Mouse (Mus musculus) kidney, embryonic 15.5 days (tissue): ENCODE results near the gene Tspan31. TPM values are rescaled to one million over a fixed set of nuclear protein-coding genes. Genes with fewer than 3 reads are reported as not detected.
A peak's percentile ranks its signal among the peaks of the same experiment; 100 is the strongest.
"Not testable (repeated sequence)": the region's sequence is repeated elsewhere in the genome, so short reads cannot be mapped to it uniquely, and the experiment has no call there.

ENCODE experiments used
- ATAC-seq: fragments of 200-750 bp; cut with Nextera tagmentation; replicated peaks from 2 replicates; pipeline ENCODE4 v1.8.0; 2017; ENCODE audit warnings: moderate TSS enrichment; ENCODE audit not compliant: low FRiP score
- H3K27ac ChIP-seq: fragments of 300-500 bp; sonication (generic); 2 replicates; pipeline ENCODE4 v1.5.1; 2015; ENCODE audit warnings: mild to moderate bottlenecking, inconsistent platforms
- H3K27me3 ChIP-seq: fragments of 300-500 bp; sonication (generic); 2 replicates; pipeline ENCODE4 v1.6.1; 2015; ENCODE audit warnings: inconsistent platforms
- H3K36me3 ChIP-seq: fragments of 300-500 bp; sonication (generic); 2 replicates; pipeline ENCODE4 v1.6.1; 2015; ENCODE audit warnings: inconsistent platforms
- H3K4me1 ChIP-seq: fragments of 300-500 bp; sonication (generic); 2 replicates; pipeline ENCODE4 v1.6.1; 2015; ENCODE audit warnings: inconsistent platforms
- H3K4me2 ChIP-seq: fragments of 300-500 bp; sonication (generic); 2 replicates; pipeline ENCODE4 v1.6.1; 2015; ENCODE audit warnings: moderate library complexity, mild to moderate bottlenecking, inconsistent platforms
- H3K4me3 ChIP-seq: fragments of 300-500 bp; sonication (generic); replicated peaks from 2 replicates; pipeline ENCODE4 v1.5.1; 2015; ENCODE audit warnings: mild to moderate bottlenecking, inconsistent platforms
- H3K9ac ChIP-seq: fragments of 300-500 bp; sonication (generic); 2 replicates; pipeline ENCODE4 v1.6.1; 2015; ENCODE audit warnings: mild to moderate bottlenecking, inconsistent platforms
- H3K9me3 ChIP-seq: fragments of 300-500 bp; sonication (generic); replicated peaks from 2 replicates; pipeline ENCODE4 v1.6.1; 2016; ENCODE audit warnings: inconsistent platforms
- WGBS: fragments of 180-500 bp; shearing (Covaris S2); methylation state at CpG from one replicate; pipeline ENCODE4 v1.1.7; 2015; ENCODE audit warnings: mixed read lengths; 5-methylcytosine and 5-hydroxymethylcytosine counted together
- polyA plus RNA-seq: library from polyadenylated mRNA; unstranded; fragments of >200 nt; fragmentation: Nextera tagmentation; extraction: Ambion mirVana; gene quantifications from 2 replicates; pipeline ENCODE4 v1.2.1, GENCODE M21; 2015

Gene Tspan31
- polyA plus RNA-seq, 1 experiment from 2014 or later: 189 TPM

GRCm38 (mm10) chr10:127071203-127071602 lies 1.1 kb upstream of the Tspan31 start:
- Histone ChIP-seq H3K27me3 (peaks cover 13% of the 10 kb centered on the region), H3K27ac (no peak overlapping the region), H3K4me2 (peak overlapping the region; percentile 89), H3K9ac (peak overlapping the region; percentile 66; the same call in 1 of the 2 replicates), H3K36me3 (peaks cover 27% of the 10 kb centered on the region), H3K9me3 (no peaks in the 10 kb centered on the region), H3K4me1 (peaks cover 25% of the 10 kb centered on the region), H3K4me3 (peak overlapping the region; percentile 58)
- no peak for ATAC-seq
- 76% methylated on average over 9 of the region's 9 CpGs for WGBS

GRCm38 (mm10) chr10:127069281-127070189 lies 529 bp downstream of the Tspan31 start:
- H3K9me3 ChIP-seq: no peaks in the 10 kb centered on the region
- peaks cover 44% of the 10 kb centered on the region for H3K36me3 ChIP-seq
- H3K9ac ChIP-seq: peak overlapping the region; percentile 63
- H3K27me3 ChIP-seq: no peaks in the 10 kb centered on the region; the same call in 1 of the 2 replicates
- WGBS: 5% methylated on average over 30 of the region's 30 CpGs
- H3K4me3 ChIP-seq: peak overlapping the region; percentile 58
- peak overlapping the region; percentile 89 for H3K4me2 ChIP-seq
- peak overlapping the region; percentile 92 for H3K27ac ChIP-seq
- ATAC-seq: peak; percentile 59
- H3K4me1 ChIP-seq: peaks cover 39% of the 10 kb centered on the region

- no peak for ATAC-seq
- WGBS: 73% methylated on average over 9 of the region's 9 CpGs
- H3K9ac ChIP-seq: peak overlapping the region; percentile 63; the same call in 1 of the 2 replicates
Measured at GRCm38 (mm10) chr10:127068360-127069038, 1.6 kb downstream of the Tspan31 start.

GRCm38 (mm10) chr10:127066519-127067018 lies 3.5 kb downstream of the Tspan31 start:
- no peak for ATAC-seq
- Histone ChIP-seq H3K9ac (no peak overlapping the region), H3K4me3 (no peak overlapping the region), H3K36me3 (peaks cover 44% of the 10 kb centered on the region), H3K27ac (no peak overlapping the region), H3K4me2 (no peak overlapping the region), H3K9me3 (no peaks in the 10 kb centered on the region), H3K4me1 (peaks cover 47% of the 10 kb centered on the region), H3K27me3 (peaks cover 5% of the 10 kb centered on the region)
- WGBS: 89% methylated on average over 14 of the region's 14 CpGs

More at GRCm38 (mm10) chr10:127068360-127069038, 1.6 kb downstream of the Tspan31 start:
- H3K27ac ChIP-seq: peak overlapping the region; percentile 92
- no peaks in the 10 kb centered on the region for H3K9me3 ChIP-seq
- H3K4me2 ChIP-seq: peak overlapping the region; percentile 89
- H3K4me1 ChIP-seq: peaks cover 41% of the 10 kb centered on the region
- peaks cover 44% of the 10 kb centered on the region for H3K36me3 ChIP-seq
- peak overlapping the region; percentile 58 for H3K4me3 ChIP-seq
- H3K27me3 ChIP-seq: no peaks in the 10 kb centered on the region

GRCm38 (mm10) chr10:127065981-127066380 lies 4.1 kb downstream of the Tspan31 start:
- Histone ChIP-seq H3K4me1 (peaks cover 46% of the 10 kb centered on the region), H3K27me3 (peaks cover 11% of the 10 kb centered on the region), H3K4me2 (no peak overlapping the region), H3K27ac (no peak overlapping the region), H3K36me3 (peaks cover 44% of the 10 kb centered on the region), H3K9ac (no peak overlapping the region), H3K4me3 (no peak overlapping the region), H3K9me3 (no peaks in the 10 kb centered on the region)
- no peak for ATAC-seq
- 82% methylated on average over 9 of the region's 9 CpGs for WGBS

GRCm38 (mm10) chr10:127063913-127064870 lies 5.9 kb downstream of the Tspan31 start:
- Histone ChIP-seq H3K4me2 (peak overlapping the region; percentile 77), H3K4me1 (peaks cover 53% of the 10 kb centered on the region), H3K9ac (peak overlapping the region; percentile 96), H3K36me3 (peaks cover 44% of the 10 kb centered on the region), H3K27me3 (peaks cover 23% of the 10 kb centered on the region), H3K4me3 (peak overlapping the region; percentile 89), H3K9me3 (no peaks in the 10 kb centered on the region), H3K27ac (peak overlapping the region; percentile 88)
- no peak for ATAC-seq
- 11% methylated on average over 37 of the region's 37 CpGs for WGBS

GRCm38 (mm10) chr10:127063239-127063872 lies 6.7 kb downstream of the Tspan31 start, which contains the start of gene Cdk4:
TSS of gene Cdk4 (plus strand) at chr10:127063534.
- H3K27me3 ChIP-seq: peaks cover 26% of the 10 kb centered on the region
- H3K9me3 ChIP-seq: no peaks in the 10 kb centered on the region
- H3K4me1 ChIP-seq: peaks cover 53% of the 10 kb centered on the region
- peak within 1 kb of the TSS; percentile 89 for H3K4me3 ChIP-seq
- peak within 1 kb of the TSS; percentile 96 for H3K9ac ChIP-seq
- H3K4me2 ChIP-seq: peak within 1 kb of the TSS; percentile 77
- under 1% methylated on average over 46 of the region's 46 CpGs for WGBS
- peaks cover 39% of the 10 kb centered on the region for H3K36me3 ChIP-seq
- H3K27ac ChIP-seq: peak within 1 kb of the TSS; percentile 88
- ATAC-seq: peak; percentile 92

GRCm38 (mm10) chr10:127062503-127062902 lies 7.6 kb downstream of the Tspan31 start:
- ATAC-seq: no peak
- Histone ChIP-seq H3K27me3 (peaks cover 27% of the 10 kb centered on the region), H3K4me1 (peaks cover 52% of the 10 kb centered on the region), H3K9me3 (no peaks in the 10 kb centered on the region), H3K9ac (no peak overlapping the region), H3K4me2 (no peak overlapping the region), H3K27ac (0 out of 2 replicates have a peak overlapping the region, but pooled peaks have one; percentile 23), H3K36me3 (peaks cover 33% of the 10 kb centered on the region), H3K4me3 (no peak overlapping the region)
- WGBS: 76% methylated on average over 5 of the region's 5 CpGs

GRCm38 (mm10) chr10:127062101-127062500 lies 8.0 kb downstream of the Tspan31 start:
- H3K9me3 ChIP-seq, ATAC-seq, H3K4me2 ChIP-seq, H3K9ac ChIP-seq, H3K27ac ChIP-seq, H3K4me3 ChIP-seq: not testable (repeated sequence)
- H3K4me1 ChIP-seq: peaks cover 52% of the 10 kb centered on the region
- peaks cover 27% of the 10 kb centered on the region for H3K27me3 ChIP-seq
- H3K36me3 ChIP-seq: peaks cover 33% of the 10 kb centered on the region
- WGBS: 88% methylated on average over 4 of the region's 4 CpGs

GRCm38 (mm10) chr10:127061513-127061912 lies 8.6 kb downstream of the Tspan31 start:
- H3K9me3 ChIP-seq: no peaks in the 10 kb centered on the region
- no peak for ATAC-seq
- no peak overlapping the region for H3K4me2 ChIP-seq
- H3K9ac ChIP-seq: no peak overlapping the region
- peaks cover 27% of the 10 kb centered on the region for H3K27me3 ChIP-seq
- H3K4me1 ChIP-seq: peaks cover 52% of the 10 kb centered on the region
- WGBS: 74% methylated on average over 2 of the region's 2 CpGs
- H3K4me3 ChIP-seq: no peak overlapping the region
- peaks cover 33% of the 10 kb centered on the region for H3K36me3 ChIP-seq
- H3K27ac ChIP-seq: no peak overlapping the region
